Mouse (Mus musculus) c-Kit-negative CD71-positive TER-119-positive erythroid progenitor cells, embryonic 14.5 days (primary cell): ENCODE measurements around the gene Apon.
"Not testable (repeated sequence)": the region's sequence is repeated elsewhere in the genome, so short reads cannot be mapped to it uniquely, and the experiment has no call there.

Source experiments
- DNase-seq: peaks from one replicate; pipeline ENCODE4 v3.0.0-alpha.2; 2013; ENCODE audit warnings: low read depth, low spot score

The Apon gene

GRCm38 (mm10) chr10:128232420-128232985 lies 21.4 kb upstream of the Apon start:
- peak; percentile 76 for DNase-seq

- no peak for DNase-seq
Observed at GRCm38 (mm10) chr10:128236321-128236720, 17.6 kb upstream of the Apon start.

GRCm38 (mm10) chr10:128237807-128238480 lies 16.0 kb upstream of the Apon start:
- DNase-seq: no peak

- DNase-seq: no peak
Observed at GRCm38 (mm10) chr10:128239140-128239539, 14.8 kb upstream of the Apon start.

GRCm38 (mm10) chr10:128240131-128240530 lies 13.8 kb upstream of the Apon start:
- no peak for DNase-seq

- no peak for DNase-seq
Observed at GRCm38 (mm10) chr10:128243252-128243651, 10.6 kb upstream of the Apon start.

- no peak for DNase-seq
Observed at GRCm38 (mm10) chr10:128244121-128244520, 9.8 kb upstream of the Apon start.

- DNase-seq: no peak
Observed at GRCm38 (mm10) chr10:128247020-128247732, 6.7 kb upstream of the Apon start.

GRCm38 (mm10) chr10:128250565-128250964 lies 3.3 kb upstream of the Apon start:
- DNase-seq: no peak

- DNase-seq: no peak
Observed at GRCm38 (mm10) chr10:128255925-128256324, 2.0 kb downstream of the Apon start.

GRCm38 (mm10) chr10:128256328-128256727 lies 2.4 kb downstream of the Apon start:
- no peak for DNase-seq

- no peak for DNase-seq
Observed at GRCm38 (mm10) chr10:128258953-128259352, 5.1 kb downstream of the Apon start.

- DNase-seq: no peak
Observed at GRCm38 (mm10) chr10:128259946-128260345, 6.0 kb downstream of the Apon start.

- not testable (repeated sequence) for DNase-seq
Observed at GRCm38 (mm10) chr10:128260376-128260775, 6.5 kb downstream of the Apon start.

- no peak for DNase-seq
Observed at GRCm38 (mm10) chr10:128262300-128262699, 8.4 kb downstream of the Apon start.

GRCm38 (mm10) chr10:128263393-128264310 lies 9.8 kb downstream of the Apon start:
- no peak for DNase-seq

GRCm38 (mm10) chr10:128268371-128268770 lies 14.5 kb downstream of the Apon start, which contains the start of gene Apof:
Apof (plus strand) TSS chr10:128268671.
- no peak for DNase-seq

- no peak for DNase-seq
Observed at GRCm38 (mm10) chr10:128269206-128269910, 15.5 kb downstream of the Apon start.

- peak; percentile 98 for DNase-seq
Observed at GRCm38 (mm10) chr10:128270287-128270841, 16.5 kb downstream of the Apon start, which contains the start of gene Stat2. Stat2 (plus strand) TSS chr10:128270559.

- DNase-seq: no peak
Observed at GRCm38 (mm10) chr10:128270866-128271265, 17.0 kb downstream of the Apon start.

GRCm38 (mm10) chr10:128271883-128272282 lies 18.0 kb downstream of the Apon start:
- DNase-seq: no peak
